Mouse (Mus musculus) layer of hippocampus, adult 11-12 months (tissue): ENCODE data around the gene Rassf7.
"Not testable (repeated sequence)": the region's sequence is repeated elsewhere in the genome, so short reads cannot be mapped to it uniquely, and the experiment has no call there.

Source experiments
- DNase-seq: peaks from one replicate; pipeline ENCODE4 v3.0.0; 2022; ENCODE audit warnings: low spot score

Rassf7 gene

GRCm38 (mm10) chr7:141222696-141223215, 7.1 kb downstream of the Rassf7 start:
- DNase-seq, result no peak

- DNase-seq, result no peak
Observed at GRCm38 (mm10) chr7:141226535-141226934, 10.9 kb downstream of the Rassf7 start.

GRCm38 (mm10) chr7:141227796-141228195, 12.1 kb downstream of the Rassf7 start:
- DNase-seq, result no peak

GRCm38 (mm10) chr7:141228279-141229067, 12.8 kb downstream of the Rassf7 start, which contains the start of gene Phrf1:
Gene Phrf1, plus strand, starts transcription at chr7:141228784.
- peak; percentile 91 for DNase-seq

- no peak for DNase-seq
Observed at GRCm38 (mm10) chr7:141229702-141230101, 14.0 kb downstream of the Rassf7 start.

- DNase-seq, result no peak
Observed at GRCm38 (mm10) chr7:141230570-141230969, 14.9 kb downstream of the Rassf7 start.

GRCm38 (mm10) chr7:141231111-141231510, 15.5 kb downstream of the Rassf7 start:
- no peak for DNase-seq

GRCm38 (mm10) chr7:141231551-141231950, 15.9 kb downstream of the Rassf7 start:
- no peak for DNase-seq

- DNase-seq, result not testable (repeated sequence)
Observed at GRCm38 (mm10) chr7:141250486-141250885, 34.8 kb downstream of the Rassf7 start.

GRCm38 (mm10) chr7:141256159-141256558, 40.5 kb downstream of the Rassf7 start:
- no peak for DNase-seq

- no peak for DNase-seq
Observed at GRCm38 (mm10) chr7:141261480-141261879, 45.8 kb downstream of the Rassf7 start.

GRCm38 (mm10) chr7:141263640-141264039, 48.0 kb downstream of the Rassf7 start:
- DNase-seq, result no peak

- DNase-seq, result no peak
Observed at GRCm38 (mm10) chr7:141264041-141264700, 48.5 kb downstream of the Rassf7 start.

- no peak for DNase-seq
Observed at GRCm38 (mm10) chr7:141264761-141265410, 49.2 kb downstream of the Rassf7 start.

- DNase-seq, result no peak
Observed at GRCm38 (mm10) chr7:141265411-141265738, 49.7 kb downstream of the Rassf7 start.

- DNase-seq, result no peak
Observed at GRCm38 (mm10) chr7:141265739-141266561, 50.3 kb downstream of the Rassf7 start, which contains the start of gene Irf7. Gene Irf7, minus strand, starts transcription at chr7:141266481.
